Mouse (Mus musculus): ENCODE data around the gene Prrt4.

- TF ChIP-seq CTCF (IDR thresholded peaks at IDR 0.05; ENCODE audit: extremely low read depth, insufficient read depth, insufficient read length, insufficient replicate concordance) = no peak
- no peak for TF ChIP-seq POLR2A (IDR thresholded peaks at IDR 0.05; ENCODE audit: low read depth, low read length)
These were observed 32.7 kb downstream of the Prrt4 start for GRCm38 (mm10) chr6:29146641-29147040.
